Mouse (Mus musculus): ENCODE measurements around the gene Msl3l2.

DNA sequence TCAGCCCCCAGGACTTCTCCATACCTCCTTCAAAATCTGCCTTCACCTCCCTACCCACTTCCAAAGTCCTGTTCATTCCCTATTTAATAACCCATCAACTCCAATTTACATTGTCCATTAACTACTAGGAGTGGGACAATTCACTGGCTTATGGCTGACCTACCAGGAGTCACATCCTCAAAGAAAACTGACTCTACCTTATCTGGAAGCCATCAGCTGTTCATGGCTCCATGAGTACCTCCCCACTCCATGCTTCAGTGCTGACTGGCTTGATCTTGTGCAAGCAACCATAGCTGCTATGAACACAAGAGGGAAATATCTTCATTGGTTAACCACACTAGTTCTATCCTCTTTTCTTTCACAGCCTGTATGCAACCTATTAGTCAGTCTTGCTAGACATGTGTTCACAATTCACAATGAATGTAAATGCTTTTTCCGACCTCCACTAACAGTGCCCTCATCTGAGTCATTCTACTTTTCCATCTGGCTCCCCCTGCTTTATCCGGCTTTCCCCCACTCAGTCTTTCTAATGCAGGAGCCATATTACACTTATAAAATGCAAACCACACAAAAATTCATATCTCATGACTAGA, 45.4 kb upstream of the Msl3l2 start:
- TF ChIP-seq CTCF (IDR thresholded peaks at IDR 0.05; ENCODE audit: low read depth), result no peak
- no peak for TF ChIP-seq EP300 (IDR thresholded peaks at IDR 0.05; ENCODE audit: low read depth)

All from liver, postnatal 0 days (tissue).